Mouse (Mus musculus): ENCODE data around the gene Thrb. TPM values are rescaled to one million over a fixed set of nuclear protein-coding genes. Genes with fewer than 3 reads are reported as not detected.
A peak's percentile ranks its signal among the peaks of the same experiment; 100 is the strongest.

Gene Thrb
- polyA plus RNA-seq, 1 experiment: 5.4 TPM

GRCm38 (mm10) chr14:17990186-17990585 lies 330.1 kb downstream of the Thrb start:
- Histone ChIP-seq H3K27me3 (ENCODE audit: control insufficient read depth, insufficient read depth, low read length) (no peaks in the 10 kb centered on the region), H3K4me3 (replicated peaks; ENCODE audit: insufficient read depth, low read depth, low read length) (no peak overlapping the region), H3K4me1 (ENCODE audit: control insufficient read depth, insufficient read depth, low read length) (no peaks in the 10 kb centered on the region), H3K27ac (ENCODE audit: insufficient read depth, low read length) (no peak overlapping the region)
- WGBS: 48% methylated on average over 2 of the region's 2 CpGs
- no peak for DNase-seq
- no peak for TF ChIP-seq POLR2A (IDR thresholded peaks at IDR 0.05; ENCODE audit: borderline replicate concordance, insufficient read depth, low read length)
- no peak for TF ChIP-seq CTCF (IDR thresholded peaks at IDR 0.05; ENCODE audit: borderline replicate concordance, insufficient read depth, low read depth, low read length)

- DNase-seq: no peak
- TF ChIP-seq CTCF (IDR thresholded peaks at IDR 0.05; ENCODE audit: borderline replicate concordance, insufficient read depth, low read depth, low read length) (no peak), POLR2A (IDR thresholded peaks at IDR 0.05; ENCODE audit: borderline replicate concordance, insufficient read depth, low read length) (no peak)
- Histone ChIP-seq H3K4me1 (ENCODE audit: control insufficient read depth, insufficient read depth, low read length) (no peaks in the 10 kb centered on the region), H3K27ac (ENCODE audit: insufficient read depth, low read length) (no peak overlapping the region), H3K4me3 (replicated peaks; ENCODE audit: insufficient read depth, low read depth, low read length) (no peak overlapping the region), H3K27me3 (ENCODE audit: control insufficient read depth, insufficient read depth, low read length) (no peaks in the 10 kb centered on the region)
- WGBS: 61% methylated on average over 2 of the region's 2 CpGs
Measured at GRCm38 (mm10) chr14:18001886-18002285, 341.8 kb downstream of the Thrb start.

GRCm38 (mm10) chr14:18003686-18004085 lies 343.6 kb downstream of the Thrb start:
- Histone ChIP-seq H3K4me1 (ENCODE audit: control insufficient read depth, insufficient read depth, low read length) (no peaks in the 10 kb centered on the region), H3K4me3 (replicated peaks; ENCODE audit: insufficient read depth, low read depth, low read length) (no peak overlapping the region), H3K27me3 (ENCODE audit: control insufficient read depth, insufficient read depth, low read length) (no peaks in the 10 kb centered on the region), H3K27ac (ENCODE audit: insufficient read depth, low read length) (no peak overlapping the region)
- 100% methylated on average over 1 of the region's 1 CpGs for WGBS
- TF ChIP-seq POLR2A (IDR thresholded peaks at IDR 0.05; ENCODE audit: borderline replicate concordance, insufficient read depth, low read length): no peak
- no peak for TF ChIP-seq CTCF (IDR thresholded peaks at IDR 0.05; ENCODE audit: borderline replicate concordance, insufficient read depth, low read depth, low read length)
- DNase-seq: no peak

GRCm38 (mm10) chr14:18008524-18008923 lies 348.5 kb downstream of the Thrb start:
- no peak for DNase-seq
- Histone ChIP-seq H3K27me3 (ENCODE audit: control insufficient read depth, insufficient read depth, low read length) (no peaks in the 10 kb centered on the region), H3K4me3 (replicated peaks; ENCODE audit: insufficient read depth, low read depth, low read length) (no peak overlapping the region), H3K4me1 (ENCODE audit: control insufficient read depth, insufficient read depth, low read length) (no peaks in the 10 kb centered on the region), H3K27ac (ENCODE audit: insufficient read depth, low read length) (no peak overlapping the region)
- WGBS: 81% methylated on average over 3 of the region's 3 CpGs
- no peak for TF ChIP-seq CTCF (IDR thresholded peaks at IDR 0.05; ENCODE audit: borderline replicate concordance, insufficient read depth, low read depth, low read length)
- no peak for TF ChIP-seq POLR2A (IDR thresholded peaks at IDR 0.05; ENCODE audit: borderline replicate concordance, insufficient read depth, low read length)

GRCm38 (mm10) chr14:18016604-18017003 lies 356.5 kb downstream of the Thrb start:
- TF ChIP-seq POLR2A (IDR thresholded peaks at IDR 0.05; ENCODE audit: borderline replicate concordance, insufficient read depth, low read length): no peak
- TF ChIP-seq CTCF (IDR thresholded peaks at IDR 0.05; ENCODE audit: borderline replicate concordance, insufficient read depth, low read depth, low read length): no peak

GRCm38 (mm10) chr14:18020128-18020527 lies 360.1 kb downstream of the Thrb start:
- Histone ChIP-seq H3K27ac (ENCODE audit: insufficient read depth, low read length) (no peak overlapping the region), H3K4me1 (ENCODE audit: control insufficient read depth, insufficient read depth, low read length) (peaks cover 14% of the 10 kb centered on the region), H3K27me3 (ENCODE audit: control insufficient read depth, insufficient read depth, low read length) (no peaks in the 10 kb centered on the region), H3K4me3 (replicated peaks; ENCODE audit: insufficient read depth, low read depth, low read length) (no peak overlapping the region)
- WGBS: 47% methylated on average over 4 of the region's 4 CpGs
- DNase-seq: no peak
- TF ChIP-seq CTCF (IDR thresholded peaks at IDR 0.05; ENCODE audit: borderline replicate concordance, insufficient read depth, low read depth, low read length) (no peak), POLR2A (IDR thresholded peaks at IDR 0.05; ENCODE audit: borderline replicate concordance, insufficient read depth, low read length) (no peak)

More at GRCm38 (mm10) chr14:18016604-18017003, 356.5 kb downstream of the Thrb start:
- H3K27ac ChIP-seq (ENCODE audit: insufficient read depth, low read length): no peak overlapping the region
- no peak for DNase-seq
- peaks cover 12% of the 10 kb centered on the region for H3K4me1 ChIP-seq (ENCODE audit: control insufficient read depth, insufficient read depth, low read length)
- no peak overlapping the region for H3K4me3 ChIP-seq (replicated peaks; ENCODE audit: insufficient read depth, low read depth, low read length)
- H3K27me3 ChIP-seq (ENCODE audit: control insufficient read depth, insufficient read depth, low read length): no peaks in the 10 kb centered on the region
- 92% methylated on average over 5 of the region's 5 CpGs for WGBS

GRCm38 (mm10) chr14:18020636-18021035 lies 360.6 kb downstream of the Thrb start:
- H3K4me3 ChIP-seq (replicated peaks; ENCODE audit: insufficient read depth, low read depth, low read length): no peak overlapping the region
- no peaks in the 10 kb centered on the region for H3K27me3 ChIP-seq (ENCODE audit: control insufficient read depth, insufficient read depth, low read length)
- TF ChIP-seq POLR2A (IDR thresholded peaks at IDR 0.05; ENCODE audit: borderline replicate concordance, insufficient read depth, low read length): no peak
- no peak for TF ChIP-seq CTCF (IDR thresholded peaks at IDR 0.05; ENCODE audit: borderline replicate concordance, insufficient read depth, low read depth, low read length)
- H3K27ac ChIP-seq (ENCODE audit: insufficient read depth, low read length): no peak overlapping the region
- H3K4me1 ChIP-seq (ENCODE audit: control insufficient read depth, insufficient read depth, low read length): peaks cover 14% of the 10 kb centered on the region
- WGBS: 7% methylated on average over 3 of the region's 3 CpGs
- DNase-seq: peak; percentile 40 to 64

- no peak overlapping the region for H3K27ac ChIP-seq (ENCODE audit: insufficient read depth, low read length)
- H3K4me1 ChIP-seq (ENCODE audit: control insufficient read depth, insufficient read depth, low read length): peaks cover 14% of the 10 kb centered on the region
- H3K27me3 ChIP-seq (ENCODE audit: control insufficient read depth, insufficient read depth, low read length): no peaks in the 10 kb centered on the region
- peak in 1 of 2 experiments; percentile 6 for DNase-seq
- no peak for TF ChIP-seq POLR2A (IDR thresholded peaks at IDR 0.05; ENCODE audit: borderline replicate concordance, insufficient read depth, low read length)
- no peak for TF ChIP-seq CTCF (IDR thresholded peaks at IDR 0.05; ENCODE audit: borderline replicate concordance, insufficient read depth, low read depth, low read length)
- no peak overlapping the region for H3K4me3 ChIP-seq (replicated peaks; ENCODE audit: insufficient read depth, low read depth, low read length)
- 64% methylated on average over 2 of the region's 2 CpGs for WGBS
Measured at GRCm38 (mm10) chr14:18021726-18022125, 361.7 kb downstream of the Thrb start.
